Mouse (Mus musculus): ENCODE results near the gene Epb41l3. TPM values are rescaled to one million over a fixed set of nuclear protein-coding genes. Genes with fewer than 3 reads are reported as not detected.

Gene Epb41l3
- polyA plus RNA-seq, 1 experiment from 2014 or later, result 76.4 TPM

DNA sequence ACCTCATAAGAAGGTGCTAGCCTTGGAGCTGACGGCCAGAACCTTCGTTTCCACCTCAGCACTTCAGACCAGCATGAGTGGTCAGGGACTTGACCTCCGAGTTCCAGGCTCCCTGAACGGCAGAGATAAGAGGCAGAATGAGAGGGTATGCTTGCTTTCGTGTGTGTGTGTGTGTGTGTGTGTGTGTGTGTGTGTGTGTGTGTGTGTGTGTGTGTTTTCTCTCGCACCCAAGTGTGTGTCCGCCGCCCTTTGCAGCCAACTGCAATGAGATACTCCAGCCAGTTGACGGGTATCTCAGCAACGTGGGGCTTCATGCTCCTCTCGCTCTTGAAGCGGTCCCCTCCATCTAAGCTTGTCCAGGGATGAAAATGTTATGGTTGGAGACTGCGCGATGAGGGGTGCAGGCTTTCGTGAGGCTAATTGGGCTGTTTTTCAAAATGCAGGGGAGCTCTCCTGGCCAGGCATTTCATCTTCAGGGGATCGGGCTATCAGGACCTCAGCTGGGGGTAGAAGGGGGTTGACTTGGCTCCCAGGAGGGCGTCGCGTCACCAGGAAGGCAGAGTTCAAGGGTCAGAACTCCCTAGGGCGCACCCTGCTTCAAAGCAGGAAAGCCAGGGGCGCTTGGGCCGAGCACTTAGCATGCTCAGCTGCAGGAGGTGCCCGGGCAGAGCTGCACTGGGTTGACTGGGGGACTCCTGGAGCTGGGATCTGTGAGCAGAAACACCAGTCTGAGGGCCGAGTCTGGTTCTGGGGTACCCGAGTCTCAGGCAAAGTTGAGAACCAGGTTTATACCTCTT lies 1.5 kb downstream of the Epb41l3 start:
- 2% methylated on average over 25 of the region's 25 CpGs for WGBS
- no peak overlapping the region for H3K27ac ChIP-seq (replicated peaks)
- H3K4me1 ChIP-seq, result peaks cover 24% of the 10 kb centered on the region
- peak; percentile 32 for DNase-seq (ENCODE audit: low spot score)
- 0 out of 2 replicates have a peak, but pooled peaks cover 3% of the 10 kb centered on the region for H3K9me3 ChIP-seq
- peaks cover 74% of the 10 kb centered on the region for H3K27me3 ChIP-seq (replicated peaks; ENCODE audit: low read depth, poor library complexity, severe bottlenecking)
- no peaks in the 10 kb centered on the region for H3K36me3 ChIP-seq (replicated peaks)
- peak overlapping the region; percentile 68 for H3K4me3 ChIP-seq

DNA sequence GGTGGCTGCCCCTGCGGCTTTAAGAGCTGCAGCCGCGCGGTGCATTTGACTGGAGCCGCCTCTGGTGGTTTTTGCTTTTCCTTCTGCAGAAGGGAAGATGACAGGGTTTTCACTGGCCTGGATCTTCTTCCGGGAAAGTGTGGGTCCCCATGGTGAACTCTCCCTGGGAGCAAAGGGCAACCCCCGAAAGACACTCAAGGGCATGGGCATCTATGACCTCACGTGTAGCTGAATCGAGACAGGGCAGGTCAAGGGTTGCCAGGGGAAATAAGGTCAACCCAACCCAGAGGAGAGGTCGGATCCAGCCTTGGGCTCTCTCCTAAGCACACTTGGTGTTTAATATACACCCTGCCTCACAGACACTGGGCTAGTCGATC lies 2.0 kb downstream of the Epb41l3 start:
- 7% methylated on average over 11 of the region's 11 CpGs for WGBS
- no peak for DNase-seq (ENCODE audit: low spot score)
- Histone ChIP-seq H3K27me3 (replicated peaks; ENCODE audit: low read depth, poor library complexity, severe bottlenecking) (peaks cover 74% of the 10 kb centered on the region), H3K27ac (replicated peaks) (no peak overlapping the region), H3K4me3 (peak overlapping the region; percentile 68), H3K4me1 (peaks cover 24% of the 10 kb centered on the region), H3K9me3 (0 out of 2 replicates have a peak, but pooled peaks cover 3% of the 10 kb centered on the region), H3K36me3 (replicated peaks) (no peaks in the 10 kb centered on the region)

DNA sequence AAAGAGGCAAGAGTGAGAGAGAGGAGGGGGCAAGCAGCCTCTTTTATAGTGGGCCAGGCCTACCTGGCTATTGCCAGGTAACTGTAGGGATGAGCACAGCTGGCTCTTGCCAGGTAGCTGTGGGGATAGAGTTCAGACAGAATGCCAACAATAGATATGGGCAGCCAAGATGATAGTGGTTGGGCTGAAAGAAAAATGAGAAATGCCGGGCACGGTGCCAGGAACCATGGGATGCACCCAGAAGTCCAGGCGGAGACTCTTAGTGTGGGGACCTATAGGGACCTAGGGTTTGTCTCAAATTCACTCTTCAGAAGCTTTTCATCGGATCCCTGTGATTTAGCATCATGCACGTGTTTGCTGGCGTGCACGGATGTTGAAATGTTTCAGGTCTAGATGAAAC lies 6.8 kb downstream of the Epb41l3 start:
- no peak for DNase-seq (ENCODE audit: low spot score)
- WGBS, result 92% methylated on average over 7 of the region's 7 CpGs
- H3K36me3 ChIP-seq (replicated peaks), result no peaks in the 10 kb centered on the region
- 0 out of 2 replicates have a peak, but pooled peaks cover 3% of the 10 kb centered on the region for H3K9me3 ChIP-seq
- H3K4me3 ChIP-seq, result no peak overlapping the region
- peaks cover 30% of the 10 kb centered on the region for H3K27me3 ChIP-seq (replicated peaks; ENCODE audit: low read depth, poor library complexity, severe bottlenecking)
- H3K4me1 ChIP-seq, result peaks cover 4% of the 10 kb centered on the region
- H3K27ac ChIP-seq (replicated peaks), result no peak overlapping the region

DNA sequence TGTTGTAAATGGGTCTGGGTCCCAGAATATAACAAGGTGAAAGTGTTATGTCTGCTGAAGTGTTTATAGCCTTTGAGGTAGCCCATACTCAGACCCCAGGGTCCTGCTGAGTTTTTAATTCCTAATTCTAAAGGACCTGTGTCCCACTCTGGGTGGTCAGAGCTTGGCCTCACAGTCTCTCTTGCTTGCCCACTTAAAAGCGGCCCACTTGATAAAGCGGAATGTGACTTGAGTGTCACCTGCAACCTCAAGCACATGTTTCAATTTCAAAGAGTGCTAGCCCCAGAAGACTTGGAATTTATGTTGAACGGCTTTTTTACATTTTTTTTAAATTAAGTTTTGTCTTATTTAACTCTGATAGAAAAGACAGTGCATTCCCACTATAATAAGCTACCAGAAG lies 16.1 kb downstream of the Epb41l3 start:
- 88% methylated on average over 3 of the region's 3 CpGs for WGBS
- Histone ChIP-seq H3K4me1 (no peaks in the 10 kb centered on the region), H3K36me3 (replicated peaks) (no peaks in the 10 kb centered on the region), H3K9me3 (no peaks in the 10 kb centered on the region), H3K27me3 (replicated peaks; ENCODE audit: low read depth, poor library complexity, severe bottlenecking) (no peaks in the 10 kb centered on the region), H3K4me3 (no peak overlapping the region), H3K27ac (replicated peaks) (no peak overlapping the region)
- DNase-seq (ENCODE audit: low spot score), result no peak

DNA sequence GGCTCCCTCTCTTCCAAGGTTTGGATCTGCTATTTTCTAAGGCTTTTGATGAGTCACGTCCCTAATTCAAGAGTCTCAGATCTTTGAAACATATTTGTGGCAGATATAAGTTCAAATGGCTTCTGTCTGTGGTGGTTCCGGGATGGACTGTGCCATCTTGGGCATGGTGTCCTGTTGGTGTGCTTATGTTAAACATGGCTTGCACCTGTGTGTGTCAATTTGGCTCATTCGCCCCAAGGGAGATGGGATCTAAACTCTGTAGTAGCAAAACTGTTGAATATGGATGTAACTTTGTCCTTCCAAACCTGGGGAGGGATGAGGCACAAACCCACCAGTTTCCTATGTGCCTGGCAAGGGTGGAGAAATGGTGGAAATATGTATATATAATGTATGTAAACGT lies 21.6 kb downstream of the Epb41l3 start:
- no peaks in the 10 kb centered on the region for H3K4me1 ChIP-seq
- no peak overlapping the region for H3K27ac ChIP-seq (replicated peaks)
- no peaks in the 10 kb centered on the region for H3K36me3 ChIP-seq (replicated peaks)
- no peak overlapping the region for H3K4me3 ChIP-seq
- 88% methylated on average over 4 of the region's 4 CpGs for WGBS
- no peaks in the 10 kb centered on the region for H3K27me3 ChIP-seq (replicated peaks; ENCODE audit: low read depth, poor library complexity, severe bottlenecking)
- H3K9me3 ChIP-seq, result no peaks in the 10 kb centered on the region
- no peak for DNase-seq (ENCODE audit: low spot score)

DNA sequence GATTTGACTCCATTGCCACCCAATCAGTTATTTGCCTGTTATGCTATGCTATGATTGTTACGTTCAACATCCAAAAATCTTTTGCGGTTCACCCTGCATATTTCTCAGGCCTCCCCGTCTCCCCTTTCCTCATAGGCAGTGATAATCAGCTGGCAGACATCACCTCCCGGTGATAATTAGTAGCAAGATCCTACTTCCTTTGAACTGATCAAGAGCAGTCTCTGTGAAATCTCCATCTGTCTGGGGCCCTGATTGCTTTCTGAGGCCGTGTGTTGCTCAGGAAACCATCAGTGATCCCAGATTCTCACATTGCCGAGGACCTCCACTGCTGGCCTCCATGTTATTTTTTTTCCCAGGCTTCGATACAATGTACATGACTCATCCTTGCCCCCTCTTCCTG lies 22.5 kb downstream of the Epb41l3 start:
- Histone ChIP-seq H3K4me3 (no peak overlapping the region), H3K4me1 (no peaks in the 10 kb centered on the region), H3K36me3 (replicated peaks) (no peaks in the 10 kb centered on the region), H3K9me3 (no peaks in the 10 kb centered on the region), H3K27me3 (replicated peaks; ENCODE audit: low read depth, poor library complexity, severe bottlenecking) (no peaks in the 10 kb centered on the region), H3K27ac (replicated peaks) (no peak overlapping the region)
- no peak for DNase-seq (ENCODE audit: low spot score)
- WGBS, result 71% methylated on average over 7 of the region's 7 CpGs

DNA sequence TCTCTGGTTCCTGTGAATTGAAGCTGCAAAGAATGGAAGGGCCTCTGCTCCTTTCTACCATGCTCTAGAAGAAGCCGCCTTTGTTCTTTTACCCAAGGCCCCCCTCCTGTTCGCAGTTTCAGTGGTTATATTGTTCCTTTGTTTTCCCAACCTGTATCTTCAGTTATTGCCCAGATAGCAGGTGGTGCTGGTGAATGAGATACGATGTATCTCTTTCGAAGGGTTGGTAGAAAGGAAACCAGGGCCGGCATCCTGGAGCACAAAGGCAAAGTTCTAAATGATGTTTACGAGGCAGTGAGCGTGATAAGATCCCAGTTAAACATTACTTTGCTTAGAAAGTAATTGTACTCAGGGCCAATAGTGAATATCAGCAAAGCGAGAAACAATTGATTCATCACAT lies 27.8 kb downstream of the Epb41l3 start:
- no peaks in the 10 kb centered on the region for H3K9me3 ChIP-seq
- no peaks in the 10 kb centered on the region for H3K27me3 ChIP-seq (replicated peaks; ENCODE audit: low read depth, poor library complexity, severe bottlenecking)
- no peaks in the 10 kb centered on the region for H3K36me3 ChIP-seq (replicated peaks)
- H3K4me3 ChIP-seq, result no peak overlapping the region
- WGBS, result 79% methylated on average over 8 of the region's 8 CpGs
- H3K27ac ChIP-seq (replicated peaks), result no peak overlapping the region
- no peaks in the 10 kb centered on the region for H3K4me1 ChIP-seq
- no peak for DNase-seq (ENCODE audit: low spot score)

DNA sequence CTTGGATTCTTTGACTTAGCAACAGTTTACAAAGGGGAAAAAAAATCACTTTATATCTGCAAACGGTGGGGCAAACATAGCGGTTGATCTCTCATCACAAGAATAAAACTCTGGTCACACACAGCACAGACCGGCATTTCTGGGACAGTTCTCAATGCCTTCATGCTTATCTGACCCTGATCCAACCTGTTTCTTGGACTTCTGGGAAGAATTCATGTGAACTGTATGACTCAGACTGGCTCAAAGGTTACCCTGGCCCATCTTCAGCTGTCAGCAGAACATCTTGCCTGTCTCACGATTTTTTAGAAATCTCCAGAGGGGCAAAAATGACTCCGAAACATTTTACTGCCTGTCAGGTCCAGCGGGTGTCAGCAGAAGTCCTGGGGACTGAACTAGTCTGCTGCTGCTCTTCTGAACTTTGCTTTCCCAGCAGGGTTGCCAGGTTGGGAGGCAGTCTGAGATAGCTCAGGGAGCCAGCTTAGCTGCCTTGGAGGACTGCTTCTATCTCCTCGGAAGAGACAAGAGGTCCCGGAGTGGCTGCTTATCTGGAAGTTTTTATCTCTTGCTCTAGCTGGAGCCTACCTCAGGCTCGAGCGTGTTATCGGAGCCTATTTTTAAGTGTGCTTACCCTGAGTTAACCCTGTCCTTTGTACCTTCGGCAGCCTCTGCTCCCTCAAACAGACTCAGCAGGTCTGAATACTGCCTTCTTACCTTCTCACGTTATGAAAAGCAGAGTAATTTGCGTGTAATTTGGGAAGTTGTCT lies 29.7 kb downstream of the Epb41l3 start:
- Histone ChIP-seq H3K27ac (replicated peaks) (no peak overlapping the region), H3K27me3 (replicated peaks; ENCODE audit: low read depth, poor library complexity, severe bottlenecking) (no peaks in the 10 kb centered on the region), H3K4me3 (no peak overlapping the region), H3K36me3 (replicated peaks) (no peaks in the 10 kb centered on the region), H3K4me1 (no peaks in the 10 kb centered on the region), H3K9me3 (no peaks in the 10 kb centered on the region)
- WGBS, result 69% methylated on average over 14 of the region's 14 CpGs
- DNase-seq (ENCODE audit: low spot score), result no peak

DNA sequence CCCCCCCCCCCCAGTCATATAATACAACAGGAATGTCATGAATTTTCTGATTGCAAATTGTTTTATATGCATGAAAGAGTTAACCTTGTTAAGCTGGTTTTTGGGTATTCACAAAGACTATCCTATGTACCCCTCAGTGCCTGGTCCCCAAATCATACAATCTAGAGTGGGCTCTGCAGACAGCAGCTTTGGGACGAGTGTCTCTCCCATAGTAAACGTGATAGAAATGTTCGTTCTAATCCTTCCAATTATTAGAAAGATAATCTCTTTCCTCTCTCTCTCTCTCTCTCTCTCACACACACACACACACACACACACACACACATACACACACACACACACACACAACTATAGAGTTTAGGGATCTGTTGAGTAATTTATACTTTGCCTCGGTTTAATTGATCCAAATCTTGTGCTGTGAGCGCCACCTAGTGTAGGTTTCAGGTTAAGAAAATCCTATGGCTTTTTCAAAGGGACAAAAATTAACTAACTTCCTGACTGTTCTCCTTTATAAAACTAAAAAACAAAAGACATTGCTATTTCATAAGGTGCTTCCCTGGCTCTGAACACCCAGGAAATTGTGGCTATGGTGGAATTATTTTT lies 30.4 kb downstream of the Epb41l3 start:
- H3K9me3 ChIP-seq, result no peaks in the 10 kb centered on the region
- DNase-seq (ENCODE audit: low spot score), result no peak
- H3K27me3 ChIP-seq (replicated peaks; ENCODE audit: low read depth, poor library complexity, severe bottlenecking), result no peaks in the 10 kb centered on the region
- no peaks in the 10 kb centered on the region for H3K4me1 ChIP-seq
- H3K27ac ChIP-seq (replicated peaks), result no peak overlapping the region
- no peaks in the 10 kb centered on the region for H3K36me3 ChIP-seq (replicated peaks)
- H3K4me3 ChIP-seq, result no peak overlapping the region
- WGBS, result 44% methylated on average over 5 of the region's 5 CpGs

DNA sequence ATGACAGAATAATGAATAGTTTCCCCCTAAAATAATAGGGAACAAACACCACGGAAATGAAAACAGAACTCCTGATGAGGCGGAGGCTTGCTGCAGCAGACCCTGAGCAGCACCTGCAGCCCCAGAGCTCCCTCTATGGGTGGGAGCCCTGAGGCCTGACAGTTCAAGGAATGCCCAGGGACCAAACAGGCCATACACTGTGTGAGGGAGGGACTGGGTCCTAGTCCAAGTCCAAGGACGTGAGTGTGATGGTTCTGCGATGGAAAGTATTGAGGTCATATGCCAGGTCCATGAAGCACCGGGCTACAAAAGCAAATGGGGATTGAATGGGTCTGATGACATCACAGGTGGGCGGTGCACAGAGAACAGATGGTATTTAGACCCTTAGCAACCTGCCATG lies 33.7 kb downstream of the Epb41l3 start:
- DNase-seq (ENCODE audit: low spot score), result no peak
- no peaks in the 10 kb centered on the region for H3K4me1 ChIP-seq
- no peaks in the 10 kb centered on the region for H3K9me3 ChIP-seq
- 67% methylated on average over 6 of the region's 6 CpGs for WGBS
- H3K27ac ChIP-seq (replicated peaks), result no peak overlapping the region
- H3K27me3 ChIP-seq (replicated peaks; ENCODE audit: low read depth, poor library complexity, severe bottlenecking), result no peaks in the 10 kb centered on the region
- H3K36me3 ChIP-seq (replicated peaks), result no peaks in the 10 kb centered on the region
- H3K4me3 ChIP-seq, result no peak overlapping the region

DNA sequence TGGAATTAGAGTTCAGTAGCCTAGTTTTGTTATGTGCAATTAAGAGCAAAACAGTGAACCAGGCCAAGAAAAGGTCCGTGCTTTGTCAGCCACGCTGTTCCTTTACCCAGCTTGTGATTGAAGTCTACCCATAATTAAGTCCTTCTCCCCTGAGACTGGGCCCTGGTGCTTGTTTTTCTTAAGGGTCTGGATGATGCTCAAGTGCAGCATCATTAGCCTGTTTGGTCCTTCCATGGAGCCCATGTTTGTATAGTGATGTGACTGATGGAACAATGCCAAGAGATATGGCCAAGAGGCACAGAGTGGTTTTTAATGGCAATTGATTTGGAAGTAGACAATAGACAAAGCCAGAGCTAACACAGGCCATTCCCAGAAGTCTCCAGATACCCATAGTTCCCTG lies 36.7 kb downstream of the Epb41l3 start:
- Histone ChIP-seq H3K9me3 (no peaks in the 10 kb centered on the region), H3K27me3 (replicated peaks; ENCODE audit: low read depth, poor library complexity, severe bottlenecking) (no peaks in the 10 kb centered on the region), H3K27ac (replicated peaks) (no peak overlapping the region), H3K4me1 (no peaks in the 10 kb centered on the region), H3K4me3 (no peak overlapping the region), H3K36me3 (replicated peaks) (no peaks in the 10 kb centered on the region)
- no peak for DNase-seq (ENCODE audit: low spot score)
- WGBS, result 80% methylated on average over 2 of the region's 2 CpGs

DNA sequence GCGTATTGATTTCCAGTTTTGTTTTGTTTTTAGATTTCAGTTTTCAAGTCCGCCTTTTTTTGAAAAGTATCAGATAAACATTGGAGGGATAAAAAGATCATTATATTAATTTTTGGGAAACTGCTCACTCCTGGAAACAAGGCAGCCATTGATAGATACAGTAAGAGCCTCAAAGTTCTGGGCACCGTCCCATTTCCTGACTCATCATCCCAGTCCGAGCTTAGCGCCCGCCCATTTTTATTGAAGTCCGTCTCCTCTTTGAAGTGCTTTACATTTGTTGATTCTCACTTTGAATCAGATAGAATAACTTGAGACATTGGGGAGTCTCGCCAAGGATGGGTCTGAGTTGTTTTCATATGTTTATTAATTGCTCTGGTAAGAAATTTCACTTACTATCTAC lies 43.7 kb downstream of the Epb41l3 start:
- Histone ChIP-seq H3K27me3 (replicated peaks; ENCODE audit: low read depth, poor library complexity, severe bottlenecking) (peaks cover 25% of the 10 kb centered on the region), H3K36me3 (replicated peaks) (no peaks in the 10 kb centered on the region), H3K27ac (replicated peaks) (no peak overlapping the region), H3K4me3 (no peak overlapping the region), H3K9me3 (no peaks in the 10 kb centered on the region), H3K4me1 (peaks cover 27% of the 10 kb centered on the region)
- WGBS, result 90% methylated on average over 8 of the region's 8 CpGs
- no peak for DNase-seq (ENCODE audit: low spot score)
